Mouse (Mus musculus) megakaryocyte-erythroid progenitor cell, adult 5-6 weeks (primary cell): ENCODE measurements around the gene Sparcl1. TPM values are rescaled to one million over a fixed set of nuclear protein-coding genes. Genes with fewer than 3 reads are reported as not detected.

Experiments
- ATAC-seq: replicated peaks from 2 replicates; pipeline ENCODE4 v1.8.0; 2016; ENCODE audit warnings: mild to moderate bottlenecking, inconsistent platforms; ENCODE audit not compliant: severe bottlenecking, poor library complexity, low FRiP score, low TSS enrichment
- total RNA-seq, 2 experiments: library from RNA; stranded (forward) in 1 of 2; stranded (reverse) in 1 of 2; fragments of 200-1000, 215-1000 nt in 1 of 2; fragments of >200 nt in 1 of 2; fragmentation: Nextera tagmentation in 1 of 2; gene quantifications; 2 replicates each; pipeline ENCODE4 v1.2.3; 2014 to 2017

The Sparcl1 gene
- total RNA-seq, 2 experiments from 2014 or later, result not detected

GRCm38 (mm10) chr5:104112511-104112910 is 1.0 kb downstream of the Sparcl1 start:
- ATAC-seq, result no peak

- ATAC-seq, result no peak
Measured at GRCm38 (mm10) chr5:104112016-104112415, 1.5 kb downstream of the Sparcl1 start.

GRCm38 (mm10) chr5:104110171-104110920 is 3.2 kb downstream of the Sparcl1 start:
- ATAC-seq, result no peak

- ATAC-seq, result no peak
Measured at GRCm38 (mm10) chr5:104109516-104109915, 4.0 kb downstream of the Sparcl1 start.

- ATAC-seq, result 0 out of 2 replicates have a peak, but pooled peaks have one; percentile 35
Measured at GRCm38 (mm10) chr5:104108879-104109369, 4.6 kb downstream of the Sparcl1 start.

- ATAC-seq, result no peak
Measured at GRCm38 (mm10) chr5:104108127-104108875, 5.2 kb downstream of the Sparcl1 start.

GRCm38 (mm10) chr5:104104111-104104510 is 9.4 kb downstream of the Sparcl1 start:
- no peak for ATAC-seq

- ATAC-seq, result no peak
Measured at GRCm38 (mm10) chr5:104103171-104103570, 10.4 kb downstream of the Sparcl1 start.

- ATAC-seq, result no peak
Measured at GRCm38 (mm10) chr5:104101678-104102531, 11.6 kb downstream of the Sparcl1 start.

GRCm38 (mm10) chr5:104096078-104096938 is 17.2 kb downstream of the Sparcl1 start:
- ATAC-seq, result no peak

- no peak for ATAC-seq
Measured at GRCm38 (mm10) chr5:104095416-104096077, 18.0 kb downstream of the Sparcl1 start.

- no peak for ATAC-seq
Measured at GRCm38 (mm10) chr5:104089751-104090150, 23.8 kb downstream of the Sparcl1 start.

- no peak for ATAC-seq
Measured at GRCm38 (mm10) chr5:104085366-104085765, 28.2 kb downstream of the Sparcl1 start.

GRCm38 (mm10) chr5:104080736-104081135 is 32.8 kb downstream of the Sparcl1 start:
- no peak for ATAC-seq

- no peak for ATAC-seq
Measured at GRCm38 (mm10) chr5:104077508-104077907, 36.0 kb downstream of the Sparcl1 start, which contains the start of gene Gm17660. TSS of gene Gm17660 (minus strand) at chr5:104077608.

- ATAC-seq, result no peak
Measured at GRCm38 (mm10) chr5:104076361-104076760, 37.2 kb downstream of the Sparcl1 start.

GRCm38 (mm10) chr5:104074388-104074787 is 39.1 kb downstream of the Sparcl1 start:
- ATAC-seq, result peak; percentile 80

GRCm38 (mm10) chr5:104073602-104074001 is 39.9 kb downstream of the Sparcl1 start:
- ATAC-seq, result no peak
